Mouse (Mus musculus) midbrain, embryonic 14.5 days (tissue): ENCODE results near the gene Sgca. TPM values are rescaled to one million over a fixed set of nuclear protein-coding genes. Genes with fewer than 3 reads are reported as not detected.

ENCODE experiments used
- ATAC-seq: fragments of 200-750 bp; cut with Nextera tagmentation; 2 replicates; pipeline ENCODE4 v1.8.0; 2017; ENCODE audit warnings: moderate number of reproducible peaks, moderate library complexity; ENCODE audit not compliant: low FRiP score, low TSS enrichment
- DNase-seq: peaks from one replicate; pipeline ENCODE4 v3.0.0-alpha.2; 2015
- H3K27ac ChIP-seq: fragments of 300-500 bp; sonication (generic); replicated peaks from 2 replicates; pipeline ENCODE4 v1.5.1; 2014; ENCODE audit warnings: mild to moderate bottlenecking, low read depth, low read length, moderate library complexity
- H3K27me3 ChIP-seq: fragments of 300-500 bp; sonication (generic); 2 replicates; pipeline ENCODE4 v1.6.1; 2014; ENCODE audit warnings: low read length, control low read depth, mixed read lengths; ENCODE audit not compliant: control insufficient read depth, insufficient read depth
- H3K36me3 ChIP-seq: fragments of 300-500 bp; sonication (generic); 2 replicates; pipeline ENCODE4 v1.6.1; 2014; ENCODE audit warnings: low read length, control low read depth; ENCODE audit not compliant: control insufficient read depth, insufficient read depth
- H3K4me1 ChIP-seq: fragments of 300-500 bp; sonication (generic); 2 replicates; pipeline ENCODE4 v1.6.1; 2014; ENCODE audit warnings: mild to moderate bottlenecking, antibody characterized with exemption, low read length, control low read depth; ENCODE audit not compliant: control insufficient read depth, insufficient read depth
- H3K4me2 ChIP-seq: fragments of 300-500 bp; sonication (generic); 2 replicates; pipeline ENCODE4 v1.6.1; 2014; ENCODE audit warnings: mild to moderate bottlenecking, low read length, moderate library complexity
- H3K4me3 ChIP-seq: fragments of 300-500 bp; sonication (generic); replicated peaks from 2 replicates; pipeline ENCODE4 v1.5.1; 2014; ENCODE audit warnings: low read depth, low read length
- H3K9ac ChIP-seq: fragments of 300-500 bp; sonication (generic); replicated peaks from 2 replicates; pipeline ENCODE4 v1.6.1; 2014; ENCODE audit warnings: mild to moderate bottlenecking, low read length, moderate library complexity
- H3K9me3 ChIP-seq: fragments of 300-500 bp; sonication (generic); 2 replicates; pipeline ENCODE4 v1.6.1; 2016; ENCODE audit warnings: low read length, control low read depth, mixed read lengths; ENCODE audit not compliant: control insufficient read depth
- WGBS: fragments of 180-500 bp; shearing (Covaris S2); extraction: QIAGEN DNeasy Blood & Tissue Kit; methylation state at CpG from one replicate; pipeline ENCODE4 v1.1.7; 2014; 5-methylcytosine and 5-hydroxymethylcytosine counted together
- polyA plus RNA-seq: library from polyadenylated mRNA; unstranded; fragments of >200 nt; fragmentation: Nextera tagmentation; extraction: Ambion mirVana; gene quantifications from 2 replicates; pipeline ENCODE4 v1.2.1, GENCODE M21; 2014

The Sgca gene
- polyA plus RNA-seq, 1 experiment from 2014 or later = not detected

DNA sequence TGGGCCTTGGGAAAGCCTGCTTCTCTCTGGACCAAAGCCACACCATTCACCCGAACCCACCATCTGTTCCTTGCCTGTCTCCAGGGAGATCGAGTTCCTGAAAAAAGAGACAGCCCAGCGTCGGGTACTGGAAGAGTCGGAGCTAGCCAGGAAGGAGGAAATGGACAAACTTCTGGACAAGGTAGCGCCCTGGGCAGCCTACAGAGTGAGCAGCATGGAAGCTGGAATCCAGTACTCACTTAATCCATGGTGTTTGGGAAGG lies 28.7 kb upstream of the Sgca start:
- DNase-seq (no peak), ATAC-seq (no peak)
- peaks cover 35% of the 10 kb centered on the region for H3K4me1 ChIP-seq
- no peaks in the 10 kb centered on the region for H3K27me3 ChIP-seq
- H3K9me3 ChIP-seq = no peaks in the 10 kb centered on the region
- H3K4me2 ChIP-seq = no peak overlapping the region
- peak overlapping the region; percentile 1; the same call in 1 of the 2 replicates for H3K27ac ChIP-seq
- H3K4me3 ChIP-seq = no peak overlapping the region
- H3K9ac ChIP-seq = no peak overlapping the region
- H3K36me3 ChIP-seq = peaks cover 59% of the 10 kb centered on the region
- WGBS = 63% methylated on average over 6 of the region's 6 CpGs

DNA sequence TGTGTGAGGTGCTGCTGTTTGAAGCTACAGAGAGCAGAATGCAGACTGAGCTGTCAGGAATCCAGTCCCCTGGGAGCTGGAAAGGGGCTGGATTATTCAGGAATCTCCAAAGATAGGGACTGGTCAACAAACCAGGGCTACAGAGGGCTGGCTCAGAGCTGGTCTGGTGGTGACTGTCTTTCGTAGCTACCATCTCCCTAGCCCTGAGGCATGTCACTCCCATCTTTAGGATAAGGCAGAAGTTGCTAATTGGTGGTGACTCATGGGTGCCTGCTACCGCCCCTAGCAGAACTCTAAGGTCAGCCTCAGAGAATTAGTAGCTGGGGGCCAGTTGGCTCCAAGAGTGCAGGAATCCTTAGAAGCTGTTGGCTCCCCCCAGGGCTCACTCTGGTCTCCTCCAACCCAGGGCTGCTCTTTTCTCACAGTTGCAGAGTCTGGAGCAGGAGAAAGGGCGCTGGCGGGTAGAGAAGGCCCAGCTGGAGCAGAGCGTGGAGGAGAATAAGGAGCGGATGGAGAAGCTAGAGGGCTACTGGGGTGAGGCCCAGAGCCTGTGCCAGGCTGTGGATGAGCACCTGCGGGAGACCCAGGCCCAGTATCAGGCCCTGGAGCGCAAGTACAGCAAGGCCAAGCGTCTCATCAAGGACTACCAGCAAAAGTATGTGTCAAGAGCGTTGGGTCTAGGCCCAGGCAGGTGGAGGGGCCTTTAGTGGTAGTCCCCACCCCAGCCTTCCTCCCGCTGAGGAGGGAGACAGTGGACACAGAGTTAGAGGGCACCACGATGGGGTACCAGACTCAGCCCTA lies 28.2 kb upstream of the Sgca start:
- 85% methylated on average over 12 of the region's 12 CpGs for WGBS
- Histone ChIP-seq H3K4me3 (no peak overlapping the region), H3K4me2 (no peak overlapping the region), H3K27me3 (no peaks in the 10 kb centered on the region), H3K36me3 (peaks cover 64% of the 10 kb centered on the region), H3K27ac (peak overlapping the region; percentile 1; the same call in 1 of the 2 replicates), H3K9me3 (no peaks in the 10 kb centered on the region), H3K4me1 (peaks cover 35% of the 10 kb centered on the region), H3K9ac (no peak overlapping the region)
- ATAC-seq = no peak
- no peak for DNase-seq

DNA sequence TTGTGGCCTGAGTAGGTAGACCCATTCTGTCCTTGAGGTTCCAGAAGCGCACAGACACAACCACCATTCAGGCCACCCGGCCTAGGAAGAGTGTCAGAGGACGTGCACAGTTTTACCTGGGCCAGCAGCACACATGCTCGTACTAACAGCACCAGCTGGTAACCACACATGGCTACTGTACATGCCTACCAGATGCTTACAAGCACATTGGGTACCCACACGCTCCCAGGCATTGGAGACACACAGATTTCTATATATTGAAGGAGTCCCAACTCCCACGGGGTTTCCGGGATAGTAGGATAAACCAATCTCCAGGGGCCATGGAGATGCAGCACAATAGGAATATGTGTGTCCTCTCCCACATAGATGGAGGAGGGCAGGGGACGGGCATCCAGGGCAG lies 26.6 kb upstream of the Sgca start:
- peaks cover 20% of the 10 kb centered on the region for H3K4me1 ChIP-seq
- ATAC-seq (no peak), DNase-seq (no peak)
- no peaks in the 10 kb centered on the region for H3K9me3 ChIP-seq
- WGBS = 95% methylated on average over 8 of the region's 8 CpGs
- H3K4me3 ChIP-seq = no peak overlapping the region
- H3K9ac ChIP-seq = no peak overlapping the region
- H3K4me2 ChIP-seq = no peak overlapping the region
- no peaks in the 10 kb centered on the region for H3K27me3 ChIP-seq
- H3K27ac ChIP-seq = no peak overlapping the region
- peaks cover 80% of the 10 kb centered on the region for H3K36me3 ChIP-seq

- WGBS = 89% methylated on average over 21 of the region's 21 CpGs
- Histone ChIP-seq H3K9me3 (no peaks in the 10 kb centered on the region), H3K36me3 (peaks cover 89% of the 10 kb centered on the region), H3K27ac (no peak overlapping the region), H3K4me2 (no peak overlapping the region), H3K4me3 (no peak overlapping the region), H3K27me3 (no peaks in the 10 kb centered on the region), H3K4me1 (peaks cover 16% of the 10 kb centered on the region), H3K9ac (no peak overlapping the region)
- DNase-seq = no peak
- no peak for ATAC-seq
Observed at GRCm38 (mm10) chr11:95001584-95002347, 25.6 kb upstream of the Sgca start.

- DNase-seq (peak; percentile 85), ATAC-seq (peak; percentile 62; the same call in 1 of the 2 replicates)
- Histone ChIP-seq H3K27me3 (no peaks in the 10 kb centered on the region), H3K4me3 (no peak overlapping the region), H3K9me3 (no peaks in the 10 kb centered on the region), H3K4me1 (peaks cover 12% of the 10 kb centered on the region), H3K36me3 (peaks cover 96% of the 10 kb centered on the region), H3K4me2 (peak overlapping the region; percentile 21), H3K27ac (peak overlapping the region; percentile 78), H3K9ac (no peak overlapping the region)
- WGBS = 2% methylated on average over 8 of the region's 8 CpGs
Observed at GRCm38 (mm10) chr11:95001058-95001457, 24.9 kb upstream of the Sgca start.

- Histone ChIP-seq H3K4me2 (peak overlapping the region; percentile 21), H3K4me3 (no peak overlapping the region), H3K36me3 (peaks cover 92% of the 10 kb centered on the region), H3K27me3 (no peaks in the 10 kb centered on the region), H3K27ac (peak overlapping the region; percentile 78), H3K9ac (no peak overlapping the region), H3K4me1 (peaks cover 14% of the 10 kb centered on the region), H3K9me3 (no peaks in the 10 kb centered on the region)
- WGBS = 54% methylated on average over 4 of the region's 4 CpGs
- ATAC-seq (no peak), DNase-seq (no peak)
Observed at GRCm38 (mm10) chr11:95000548-95000947, 24.4 kb upstream of the Sgca start.

DNA sequence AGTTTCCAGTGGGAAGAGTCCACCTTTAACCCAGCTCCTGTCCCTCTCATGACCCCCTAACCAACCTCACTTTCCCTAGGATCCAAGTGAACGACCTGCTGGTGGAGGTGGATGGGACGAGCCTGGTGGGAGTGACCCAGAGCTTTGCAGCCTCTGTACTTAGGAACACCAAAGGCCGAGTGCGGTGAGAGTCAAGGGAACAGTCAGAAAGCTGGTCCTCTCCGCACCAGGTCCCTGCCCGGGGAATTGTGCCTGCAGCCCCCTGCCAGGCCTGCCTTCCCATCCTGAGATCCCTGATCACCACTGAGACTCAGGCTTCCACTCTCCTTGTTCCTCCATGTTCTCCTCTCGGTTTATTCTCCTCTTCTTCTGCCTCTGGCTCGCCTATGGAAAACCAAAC lies 24.0 kb upstream of the Sgca start:
- Histone ChIP-seq H3K4me3 (no peak overlapping the region), H3K4me2 (no peak overlapping the region), H3K27ac (peak overlapping the region; percentile 78; the same call in 1 of the 2 replicates), H3K36me3 (peaks cover 88% of the 10 kb centered on the region), H3K9ac (no peak overlapping the region), H3K4me1 (peaks cover 19% of the 10 kb centered on the region), H3K27me3 (no peaks in the 10 kb centered on the region), H3K9me3 (no peaks in the 10 kb centered on the region)
- no peak for DNase-seq
- 80% methylated on average over 8 of the region's 8 CpGs for WGBS
- ATAC-seq = no peak

GRCm38 (mm10) chr11:94998041-94998531 lies 22.0 kb upstream of the Sgca start:
- Histone ChIP-seq H3K9me3 (no peaks in the 10 kb centered on the region), H3K4me2 (no peak overlapping the region), H3K9ac (no peak overlapping the region), H3K4me3 (no peak overlapping the region), H3K27me3 (no peaks in the 10 kb centered on the region), H3K27ac (no peak overlapping the region), H3K36me3 (peaks cover 67% of the 10 kb centered on the region), H3K4me1 (peaks cover 39% of the 10 kb centered on the region)
- ATAC-seq (no peak), DNase-seq (no peak)
- WGBS = 80% methylated on average over 16 of the region's 16 CpGs
